Mouse (Mus musculus) heart, embryonic 13.5 days (tissue): Measurements from ENCODE around the gene Hspa12a. TPM values are rescaled to one million over a fixed set of nuclear protein-coding genes. Genes with fewer than 3 reads are reported as not detected.

Experiments used
- ATAC-seq: fragments of 200-750 bp; cut with Nextera tagmentation; 2 replicates; pipeline ENCODE4 v1.8.0; 2017; ENCODE audit warnings: moderate TSS enrichment; ENCODE audit not compliant: insufficient number of reproducible peaks, low FRiP score, low TSS enrichment; ENCODE audit errors: extremely low read depth
- H3K27ac ChIP-seq: fragments of 300-500 bp; sonication (generic); replicated peaks from 2 replicates; pipeline ENCODE4 v1.5.1; 2015; ENCODE audit warnings: moderate library complexity, mild to moderate bottlenecking, inconsistent platforms
- H3K27me3 ChIP-seq: fragments of 300-500 bp; sonication (generic); replicated peaks from 2 replicates; pipeline ENCODE4 v1.6.1; 2015; ENCODE audit warnings: mild to moderate bottlenecking, inconsistent platforms
- H3K36me3 ChIP-seq: fragments of 300-500 bp; sonication (generic); 2 replicates; pipeline ENCODE4 v1.6.1; 2015; ENCODE audit warnings: mild to moderate bottlenecking, inconsistent platforms
- H3K4me1 ChIP-seq: fragments of 300-500 bp; sonication (generic); 2 replicates; pipeline ENCODE4 v1.6.1; 2015; ENCODE audit warnings: inconsistent platforms
- H3K4me2 ChIP-seq: fragments of 300-500 bp; sonication (generic); 2 replicates; pipeline ENCODE4 v1.6.1; 2015; ENCODE audit warnings: inconsistent platforms, mild to moderate bottlenecking, moderate library complexity
- H3K4me3 ChIP-seq: fragments of 300-500 bp; sonication (generic); 2 replicates; pipeline ENCODE4 v1.5.1; 2015; ENCODE audit warnings: moderate library complexity, mild to moderate bottlenecking, inconsistent platforms
- H3K9ac ChIP-seq: fragments of 300-500 bp; sonication (generic); 2 replicates; pipeline ENCODE4 v1.6.1; 2015; ENCODE audit warnings: inconsistent platforms, mild to moderate bottlenecking, moderate library complexity
- H3K9me3 ChIP-seq: fragments of 300-500 bp; sonication (generic); 2 replicates; pipeline ENCODE4 v1.6.1; 2016; ENCODE audit warnings: inconsistent platforms
- WGBS: fragments of 180-500 bp; shearing (Covaris S2); methylation state at CpG from one replicate; pipeline ENCODE4 v1.1.7; 2015; ENCODE audit warnings: mixed read lengths; 5-methylcytosine and 5-hydroxymethylcytosine counted together
- polyA plus RNA-seq: library from polyadenylated mRNA; unstranded; fragments of >200 nt; fragmentation: Nextera tagmentation; extraction: Ambion mirVana; gene quantifications from 2 replicates; pipeline ENCODE4 v1.2.1, GENCODE M21; 2015

Gene Hspa12a
- polyA plus RNA-seq, 1 experiment from 2014 or later = 9.0 TPM

GRCm38 (mm10) chr19:58816453-58817041, 126.9 kb downstream of the Hspa12a start:
- H3K4me1 ChIP-seq = peaks cover 34% of the 10 kb centered on the region
- H3K4me2 ChIP-seq = no peak overlapping the region
- no peak overlapping the region for H3K9ac ChIP-seq
- H3K27ac ChIP-seq = peak overlapping the region; percentile 24; the same call in 1 of the 2 replicates
- H3K9me3 ChIP-seq = no peaks in the 10 kb centered on the region
- no peak overlapping the region for H3K4me3 ChIP-seq
- 59% methylated on average over 17 of the region's 17 CpGs for WGBS
- H3K27me3 ChIP-seq = no peaks in the 10 kb centered on the region
- H3K36me3 ChIP-seq = 0 out of 2 replicates have a peak, but pooled peaks cover 5% of the 10 kb centered on the region
- ATAC-seq = no peak

DNA sequence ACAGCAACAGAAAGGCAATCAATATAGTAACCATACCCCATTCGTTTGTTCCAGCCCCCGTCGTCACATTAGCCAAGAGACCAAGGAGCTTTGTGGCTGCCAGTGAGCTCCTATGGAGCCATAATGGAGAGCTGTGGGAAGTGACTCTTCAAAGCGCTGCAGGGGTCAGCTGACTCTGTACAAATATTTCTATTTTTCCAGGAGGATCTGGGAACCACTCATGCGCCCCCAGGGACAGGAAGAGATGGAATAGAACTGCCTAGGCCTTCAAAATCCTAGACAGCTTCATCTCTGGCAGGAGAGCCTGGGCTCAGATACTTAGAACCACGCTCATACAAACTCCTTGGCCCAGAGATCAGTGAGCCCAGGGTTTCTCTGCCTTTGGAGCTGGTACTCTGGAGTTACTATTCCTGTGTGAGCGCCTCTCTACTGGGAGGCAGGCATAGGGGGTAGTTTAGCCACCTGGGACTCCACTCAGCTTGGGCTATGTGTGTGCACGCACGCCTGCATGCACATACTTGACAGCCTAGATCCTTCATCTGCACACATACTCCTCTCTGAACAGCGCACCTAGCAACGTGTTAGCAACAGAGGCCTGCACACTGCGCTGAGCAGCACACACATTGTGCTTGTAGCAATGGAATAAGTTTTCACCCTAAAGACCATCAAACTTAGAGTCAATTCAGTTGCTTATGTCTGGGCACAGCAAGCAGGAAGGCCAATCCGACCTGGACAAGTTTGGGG, 128.1 kb downstream of the Hspa12a start:
- ATAC-seq = no peak
- Histone ChIP-seq H3K4me2 (no peak overlapping the region), H3K27me3 (no peaks in the 10 kb centered on the region), H3K9ac (no peak overlapping the region), H3K9me3 (no peaks in the 10 kb centered on the region), H3K4me1 (peaks cover 27% of the 10 kb centered on the region), H3K27ac (no peak overlapping the region), H3K4me3 (no peak overlapping the region), H3K36me3 (0 out of 2 replicates have a peak, but pooled peaks cover 5% of the 10 kb centered on the region)
- WGBS = 82% methylated on average over 13 of the region's 13 CpGs

DNA sequence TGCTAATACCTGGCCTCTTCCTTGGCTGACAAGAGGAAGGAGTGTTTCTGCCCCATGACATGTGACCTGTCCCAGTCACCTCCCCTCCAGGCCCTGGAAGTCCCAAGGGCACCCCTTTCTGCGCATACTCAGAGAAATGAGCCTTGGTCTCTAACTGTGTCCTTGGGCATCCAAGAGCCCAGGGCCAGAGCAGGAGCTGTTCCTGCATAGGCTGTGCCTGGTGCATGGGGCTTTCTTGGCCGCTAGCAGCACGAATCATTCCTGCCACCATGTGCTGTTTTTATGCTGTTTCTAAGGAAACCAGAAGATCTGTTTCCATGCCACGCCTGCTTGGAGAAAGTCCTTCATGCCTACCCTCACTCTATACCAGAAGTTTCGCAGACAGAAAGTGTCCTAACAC, 132.9 kb downstream of the Hspa12a start:
- no peaks in the 10 kb centered on the region for H3K27me3 ChIP-seq
- no peak overlapping the region for H3K4me3 ChIP-seq
- no peak for ATAC-seq
- WGBS = 78% methylated on average over 5 of the region's 5 CpGs
- no peak overlapping the region for H3K9ac ChIP-seq
- no peak overlapping the region for H3K27ac ChIP-seq
- no peak overlapping the region for H3K4me2 ChIP-seq
- H3K36me3 ChIP-seq = no peaks in the 10 kb centered on the region
- H3K4me1 ChIP-seq = peaks cover 4% of the 10 kb centered on the region; the same call in 1 of the 2 replicates
- no peaks in the 10 kb centered on the region for H3K9me3 ChIP-seq

DNA sequence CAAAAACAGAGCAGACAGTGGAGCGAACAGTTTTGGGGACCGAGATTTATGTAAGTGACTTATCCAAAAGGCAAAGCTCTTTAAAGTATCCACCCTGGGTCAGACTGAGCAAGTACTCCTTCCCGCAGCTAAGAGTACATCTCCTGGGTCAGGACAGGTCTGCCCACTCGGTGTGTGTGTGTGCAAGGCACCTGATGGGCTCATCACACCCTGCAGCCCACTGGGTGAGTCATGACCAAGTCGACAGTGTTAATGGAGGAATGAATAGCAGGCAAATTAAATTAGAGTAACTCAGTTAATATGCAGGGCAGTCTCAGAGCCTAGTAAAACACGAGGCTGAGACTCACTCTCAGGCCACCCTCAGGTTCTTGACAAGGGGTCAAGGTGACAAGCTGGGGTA, 134.6 kb downstream of the Hspa12a start:
- H3K36me3 ChIP-seq = peaks cover 11% of the 10 kb centered on the region
- no peak overlapping the region for H3K4me3 ChIP-seq
- WGBS = 78% methylated on average over 6 of the region's 6 CpGs
- no peaks in the 10 kb centered on the region for H3K9me3 ChIP-seq
- H3K27ac ChIP-seq = no peak overlapping the region
- ATAC-seq = no peak
- H3K27me3 ChIP-seq = no peaks in the 10 kb centered on the region
- H3K9ac ChIP-seq = no peak overlapping the region
- H3K4me1 ChIP-seq = peaks cover 4% of the 10 kb centered on the region; the same call in 1 of the 2 replicates
- no peak overlapping the region for H3K4me2 ChIP-seq

DNA sequence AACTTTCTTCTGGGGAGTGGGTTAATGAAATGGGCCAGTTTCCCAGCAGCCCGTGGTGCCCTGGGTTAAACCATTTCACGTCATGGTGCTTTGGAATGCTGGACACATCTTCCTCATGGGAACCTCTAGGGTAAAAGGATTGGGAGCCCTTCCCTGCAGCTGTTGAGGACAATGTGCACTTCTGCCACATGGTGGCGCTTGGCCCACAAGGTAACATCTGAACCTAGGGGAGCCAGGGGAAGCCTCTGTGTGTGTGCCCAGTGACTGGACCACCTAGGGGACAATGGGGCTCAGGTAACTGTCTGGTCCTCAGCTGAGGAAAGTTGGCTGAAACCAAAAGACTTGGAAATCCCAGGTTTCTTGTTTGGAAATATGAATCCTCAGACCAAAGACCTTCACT, 137.1 kb downstream of the Hspa12a start:
- no peaks in the 10 kb centered on the region for H3K4me1 ChIP-seq
- no peaks in the 10 kb centered on the region for H3K27me3 ChIP-seq
- 2% methylated on average over 3 of the region's 3 CpGs for WGBS
- peak; percentile 50; the same call in 1 of the 2 replicates for ATAC-seq
- H3K4me2 ChIP-seq = no peak overlapping the region
- no peak overlapping the region for H3K9ac ChIP-seq
- H3K4me3 ChIP-seq = no peak overlapping the region
- H3K27ac ChIP-seq = no peak overlapping the region
- H3K36me3 ChIP-seq = peaks cover 29% of the 10 kb centered on the region
- no peaks in the 10 kb centered on the region for H3K9me3 ChIP-seq

DNA sequence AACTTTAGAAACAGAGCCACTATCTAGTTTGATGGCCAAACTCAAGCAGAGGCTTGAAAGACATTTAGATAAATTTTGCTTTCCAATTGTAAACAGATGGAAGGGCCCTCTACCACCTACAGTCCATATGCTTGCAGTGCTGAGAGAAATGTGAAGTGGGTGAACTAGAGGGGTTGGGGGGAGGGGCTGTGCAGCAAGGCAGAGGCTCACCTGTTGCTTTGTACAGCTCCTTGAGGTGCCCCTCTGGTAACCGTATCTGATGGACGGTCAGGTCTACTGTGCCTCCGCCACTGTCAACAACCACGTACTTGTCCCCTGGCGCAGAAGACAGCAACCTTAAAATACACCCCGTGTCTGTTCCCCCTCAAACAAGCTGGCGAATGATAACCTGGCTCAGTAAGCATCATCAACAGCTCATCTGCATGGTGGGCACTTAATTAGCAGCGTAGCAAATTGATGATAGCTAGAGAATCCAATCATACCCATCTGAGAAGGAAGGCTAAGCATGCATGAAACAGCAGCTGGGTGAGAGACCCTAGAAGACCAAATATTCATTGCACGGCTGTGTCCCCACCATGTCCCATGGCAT, 138.2 kb downstream of the Hspa12a start:
- 76% methylated on average over 9 of the region's 9 CpGs for WGBS

DNA sequence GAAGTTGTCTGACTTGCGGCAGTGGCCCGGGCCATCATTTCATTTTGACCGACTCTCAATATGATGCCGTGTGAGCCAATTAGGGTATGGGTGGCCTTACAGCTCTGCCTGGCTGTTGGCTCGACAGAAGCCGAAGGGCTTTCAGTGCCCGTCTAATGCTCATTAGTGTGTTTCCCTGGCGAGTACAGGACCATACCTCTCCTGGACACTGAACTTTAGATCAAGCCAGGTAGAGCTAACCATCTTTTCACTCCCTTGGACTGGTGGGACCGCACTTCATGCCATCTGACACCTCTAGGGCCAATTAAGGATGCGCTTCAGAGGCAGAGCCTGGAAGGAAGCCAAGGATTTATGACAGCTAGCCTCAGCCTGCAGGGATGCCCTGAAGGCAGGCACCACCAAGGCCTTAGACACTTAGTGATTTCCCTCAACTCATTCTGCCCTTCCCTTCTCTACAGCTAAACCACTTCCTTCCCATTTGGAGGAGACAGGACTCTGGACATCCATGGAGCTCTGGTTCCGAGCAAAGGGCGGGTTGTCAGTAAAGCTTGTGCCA, 148.3 kb downstream of the Hspa12a start:
- 79% methylated on average over 12 of the region's 12 CpGs for WGBS
- Histone ChIP-seq H3K27ac (no peak overlapping the region), H3K36me3 (peaks cover 21% of the 10 kb centered on the region), H3K4me3 (no peak overlapping the region), H3K4me1 (peaks cover 4% of the 10 kb centered on the region; the same call in 1 of the 2 replicates), H3K9ac (no peak overlapping the region), H3K27me3 (no peaks in the 10 kb centered on the region), H3K9me3 (no peaks in the 10 kb centered on the region), H3K4me2 (no peak overlapping the region)
- no peak for ATAC-seq

More for the DNA sequence above, 138.2 kb downstream of the Hspa12a start:
- Histone ChIP-seq H3K4me2 (no peak overlapping the region), H3K4me3 (no peak overlapping the region), H3K4me1 (no peaks in the 10 kb centered on the region), H3K9me3 (no peaks in the 10 kb centered on the region), H3K9ac (no peak overlapping the region), H3K27ac (no peak overlapping the region), H3K27me3 (no peaks in the 10 kb centered on the region), H3K36me3 (peaks cover 34% of the 10 kb centered on the region)
- no peak for ATAC-seq

DNA sequence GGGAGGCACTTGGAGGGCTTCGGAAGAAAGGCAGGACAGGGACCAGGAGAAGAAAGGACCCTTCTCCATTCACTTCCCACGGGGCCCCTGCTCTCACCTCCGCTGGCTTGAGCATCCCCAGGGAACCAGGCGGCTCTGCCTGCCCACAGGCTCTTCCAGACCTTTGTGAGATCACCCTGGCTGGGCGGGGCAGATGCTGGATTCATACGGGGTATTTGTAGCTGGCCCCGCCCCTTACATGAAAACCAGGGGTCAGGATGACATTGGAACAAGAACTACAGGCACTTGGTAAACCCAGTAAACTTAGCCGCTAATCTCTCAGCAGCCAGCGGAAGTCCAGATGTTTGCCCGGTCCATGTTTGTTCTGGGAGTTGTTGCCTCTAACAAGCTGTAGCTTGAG, 149.2 kb downstream of the Hspa12a start, which contains the start of gene 1700019N19Rik:
TSS of gene 1700019N19Rik (minus strand) at position 178 of the 400 bp plus-strand sequence.
- Histone ChIP-seq H3K9me3 (no peaks in the 10 kb centered on the region), H3K4me3 (no peak within 1 kb of the TSS), H3K27ac (no peak within 1 kb of the TSS), H3K27me3 (no peaks in the 10 kb centered on the region), H3K9ac (no peak within 1 kb of the TSS), H3K4me1 (peaks cover 4% of the 10 kb centered on the region; the same call in 1 of the 2 replicates), H3K4me2 (no peak within 1 kb of the TSS), H3K36me3 (peaks cover 12% of the 10 kb centered on the region)
- WGBS = 33% methylated on average over 10 of the region's 10 CpGs
- no peak for ATAC-seq

DNA sequence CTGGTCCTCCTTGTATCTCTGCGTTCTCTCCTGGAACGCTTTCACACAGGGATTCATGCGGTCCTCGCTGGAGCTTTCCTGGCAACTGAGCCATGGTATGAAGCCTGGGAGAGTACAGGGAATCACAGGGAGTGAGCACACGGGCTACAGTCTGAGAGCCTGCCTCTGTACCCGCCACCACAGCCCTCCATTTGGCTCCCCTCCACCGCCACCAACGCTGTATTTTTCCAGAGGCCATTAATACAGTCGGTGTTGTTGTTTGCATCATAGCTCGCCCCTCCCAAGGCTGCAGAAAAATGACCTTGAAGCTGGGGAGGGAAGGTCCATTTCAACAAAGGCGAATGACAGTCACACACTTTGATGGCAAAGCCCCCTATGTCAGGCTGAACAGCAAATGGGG, 154.3 kb downstream of the Hspa12a start:
- no peaks in the 10 kb centered on the region for H3K27me3 ChIP-seq

DNA sequence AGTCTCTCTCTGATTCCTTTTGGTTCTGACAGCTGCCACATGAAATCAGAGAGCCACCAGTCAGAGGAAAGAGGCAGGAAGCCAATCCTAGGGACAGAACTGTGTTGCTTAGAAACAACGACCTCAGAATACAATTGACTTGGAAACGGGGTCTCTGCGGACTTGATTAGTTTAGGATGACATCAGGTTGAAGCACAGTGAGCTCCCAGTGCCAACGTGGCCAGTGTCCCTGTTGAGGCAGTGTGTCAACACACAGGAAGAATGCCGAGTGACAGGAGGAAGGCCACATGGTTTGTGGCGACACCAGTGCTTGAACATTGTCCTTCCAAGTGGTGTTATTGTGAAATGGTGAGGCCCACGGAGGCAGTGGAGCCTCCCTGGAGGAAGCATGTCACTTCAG, 159.5 kb downstream of the Hspa12a start:
- H3K27me3 ChIP-seq = no peaks in the 10 kb centered on the region
- no peak for ATAC-seq

More for the DNA sequence above, 154.3 kb downstream of the Hspa12a start:
- Histone ChIP-seq H3K27ac (no peak overlapping the region), H3K9ac (no peak overlapping the region), H3K4me3 (no peak overlapping the region), H3K4me2 (no peak overlapping the region), H3K36me3 (no peaks in the 10 kb centered on the region), H3K4me1 (peaks cover 2% of the 10 kb centered on the region; the same call in 1 of the 2 replicates), H3K9me3 (no peaks in the 10 kb centered on the region)
- ATAC-seq = no peak
- 68% methylated on average over 11 of the region's 11 CpGs for WGBS

GRCm38 (mm10) chr19:58781566-58781965, 161.9 kb downstream of the Hspa12a start:
- no peak for ATAC-seq

More for the DNA sequence above, 159.5 kb downstream of the Hspa12a start:
- no peaks in the 10 kb centered on the region for H3K9me3 ChIP-seq
- 36% methylated on average over 7 of the region's 7 CpGs for WGBS
- H3K4me2 ChIP-seq = no peak overlapping the region
- no peak overlapping the region for H3K9ac ChIP-seq
- H3K4me3 ChIP-seq = no peak overlapping the region
- no peaks in the 10 kb centered on the region for H3K36me3 ChIP-seq
- no peak overlapping the region for H3K27ac ChIP-seq
- H3K4me1 ChIP-seq = 0 out of 2 replicates have a peak, but pooled peaks cover 4% of the 10 kb centered on the region

More at GRCm38 (mm10) chr19:58781566-58781965, 161.9 kb downstream of the Hspa12a start:
- Histone ChIP-seq H3K36me3 (no peaks in the 10 kb centered on the region), H3K9me3 (no peaks in the 10 kb centered on the region), H3K4me3 (no peak overlapping the region), H3K9ac (no peak overlapping the region), H3K4me1 (0 out of 2 replicates have a peak, but pooled peaks cover 4% of the 10 kb centered on the region), H3K27ac (no peak overlapping the region), H3K4me2 (no peak overlapping the region), H3K27me3 (no peaks in the 10 kb centered on the region)
- WGBS = 57% methylated on average over 4 of the region's 4 CpGs
